Mouse (Mus musculus) limb, embryonic 11.5 days (tissue): ENCODE measurements at regions not wholly inside any gene's neighbourhood (a gene's known extent, or its start where the extent isn't known, plus 50 kb on each side); places are given as distances from the start of the nearest gene placed in this dataset.

Source experiments
- ATAC-seq: fragments of 200-750 bp; cut with Nextera tagmentation; 2 replicates; pipeline ENCODE4 v1.8.0; 2017; ENCODE audit warnings: low read depth; ENCODE audit not compliant: insufficient number of reproducible peaks, low FRiP score, low TSS enrichment
- DNase-seq: peaks from one replicate; pipeline ENCODE4 v3.0.0-alpha.2; 2015; ENCODE audit warnings: low spot score
- H3K27ac ChIP-seq: fragments of 300-500 bp; sonication (generic); replicated peaks from 2 replicates; pipeline ENCODE4 v1.5.1; 2014; ENCODE audit warnings: low read depth, mild to moderate bottlenecking, low read length
- H3K27me3 ChIP-seq: fragments of 300-500 bp; sonication (generic); 2 replicates; pipeline ENCODE4 v1.6.1; 2014; ENCODE audit warnings: mild to moderate bottlenecking, low read length, mixed read lengths; ENCODE audit not compliant: control insufficient read depth, insufficient read depth
- H3K36me3 ChIP-seq: fragments of 300-500 bp; sonication (generic); 2 replicates; pipeline ENCODE4 v1.6.1; 2014; ENCODE audit warnings: mild to moderate bottlenecking, low read length, moderate library complexity, mixed read lengths; ENCODE audit not compliant: control insufficient read depth, insufficient read depth
- H3K4me1 ChIP-seq: fragments of 300-500 bp; sonication (generic); 2 replicates; pipeline ENCODE4 v1.6.1; 2014; ENCODE audit warnings: low read length, mixed read lengths; ENCODE audit not compliant: control insufficient read depth, insufficient read depth
- H3K4me2 ChIP-seq: fragments of 300-500 bp; sonication (generic); 2 replicates; pipeline ENCODE4 v1.6.1; 2014; ENCODE audit warnings: low read depth, mild to moderate bottlenecking, moderate library complexity; ENCODE audit not compliant: severe bottlenecking
- H3K4me3 ChIP-seq: fragments of 300-500 bp; sonication (generic); 2 replicates; pipeline ENCODE4 v1.5.1; 2014; ENCODE audit warnings: low read depth, low read length
- H3K9ac ChIP-seq: fragments of 300-500 bp; sonication (generic); 2 replicates; pipeline ENCODE4 v1.6.1; 2014; ENCODE audit warnings: mild to moderate bottlenecking, low read length
- H3K9me3 ChIP-seq: fragments of 300-500 bp; sonication (generic); 2 replicates; pipeline ENCODE4 v1.6.1; 2016; ENCODE audit warnings: low read length; ENCODE audit not compliant: control insufficient read depth
- WGBS: fragments of 180-500 bp; shearing (Covaris S2); extraction: QIAGEN DNeasy Blood & Tissue Kit; methylation state at CpG from one replicate; pipeline ENCODE4 v1.1.7; 2014; 5-methylcytosine and 5-hydroxymethylcytosine counted together

- H3K36me3 ChIP-seq, result no peaks in the 10 kb centered on the region
- H3K4me1 ChIP-seq, result no peaks in the 10 kb centered on the region
- WGBS, result 88% methylated on average over 9 of the region's 9 CpGs
- H3K4me3 ChIP-seq, result no peak overlapping the region
- no peak overlapping the region for H3K27ac ChIP-seq
- no peak for ATAC-seq
- H3K27me3 ChIP-seq, result no peaks in the 10 kb centered on the region
- H3K9ac ChIP-seq, result no peak overlapping the region
- no peaks in the 10 kb centered on the region for H3K9me3 ChIP-seq
- H3K4me2 ChIP-seq, result no peak overlapping the region
- no peak for DNase-seq
Observed at GRCm38 (mm10) chr2:51830965-51831720, 103.8 kb downstream of the Rbm43 start.

- H3K4me3 ChIP-seq, result no peak overlapping the region
- H3K27ac ChIP-seq, result no peak overlapping the region
- ATAC-seq (no peak), DNase-seq (no peak)
- H3K9me3 ChIP-seq, result no peaks in the 10 kb centered on the region
- no peak overlapping the region for H3K9ac ChIP-seq
- 77% methylated on average over 5 of the region's 5 CpGs for WGBS
- H3K4me2 ChIP-seq, result no peak overlapping the region
- H3K36me3 ChIP-seq, result no peaks in the 10 kb centered on the region
- H3K4me1 ChIP-seq, result no peaks in the 10 kb centered on the region
- H3K27me3 ChIP-seq, result no peaks in the 10 kb centered on the region
Observed at GRCm38 (mm10) chr2:51837864-51838263, 97.1 kb downstream of the Rbm43 start.

GRCm38 (mm10) chr2:51840808-51841207 lies 94.2 kb downstream of the Rbm43 start:
- Histone ChIP-seq H3K9ac (no peak overlapping the region), H3K9me3 (no peaks in the 10 kb centered on the region), H3K27ac (no peak overlapping the region), H3K27me3 (no peaks in the 10 kb centered on the region), H3K4me2 (no peak overlapping the region), H3K36me3 (no peaks in the 10 kb centered on the region), H3K4me3 (no peak overlapping the region), H3K4me1 (peaks cover 5% of the 10 kb centered on the region)
- WGBS, result 95% methylated on average over 3 of the region's 3 CpGs
- no peak for ATAC-seq
- DNase-seq, result no peak

- peak; percentile 41 for DNase-seq
- Histone ChIP-seq H3K4me3 (no peak overlapping the region), H3K4me1 (peaks cover 15% of the 10 kb centered on the region), H3K9me3 (no peaks in the 10 kb centered on the region), H3K36me3 (no peaks in the 10 kb centered on the region), H3K4me2 (no peak overlapping the region), H3K27ac (peak overlapping the region; percentile 57; the same call in 1 of the 2 replicates), H3K27me3 (no peaks in the 10 kb centered on the region), H3K9ac (no peak overlapping the region)
- WGBS, result 18% methylated on average over 8 of the region's 8 CpGs
- no peak for ATAC-seq
Observed at GRCm38 (mm10) chr2:51844831-51845230, 90.1 kb downstream of the Rbm43 start.

- Histone ChIP-seq H3K4me1 (peaks cover 20% of the 10 kb centered on the region), H3K9me3 (no peaks in the 10 kb centered on the region), H3K27me3 (no peaks in the 10 kb centered on the region), H3K4me2 (no peak overlapping the region), H3K9ac (no peak overlapping the region), H3K4me3 (no peak overlapping the region), H3K36me3 (no peaks in the 10 kb centered on the region), H3K27ac (no peak overlapping the region)
- no peak for ATAC-seq
- 44% methylated on average over 4 of the region's 4 CpGs for WGBS
- DNase-seq, result no peak
Observed at GRCm38 (mm10) chr2:51847556-51847955, 87.4 kb downstream of the Rbm43 start.

GRCm38 (mm10) chr2:51847964-51848363 lies 87.0 kb downstream of the Rbm43 start:
- DNase-seq, result no peak
- H3K36me3 ChIP-seq, result no peaks in the 10 kb centered on the region
- no peak overlapping the region for H3K4me2 ChIP-seq
- H3K9me3 ChIP-seq, result no peaks in the 10 kb centered on the region
- WGBS, result 40% methylated on average over 6 of the region's 6 CpGs
- peaks cover 20% of the 10 kb centered on the region for H3K4me1 ChIP-seq
- no peak overlapping the region for H3K9ac ChIP-seq
- no peak overlapping the region for H3K4me3 ChIP-seq
- no peak for ATAC-seq
- H3K27ac ChIP-seq, result no peak overlapping the region
- H3K27me3 ChIP-seq, result no peaks in the 10 kb centered on the region

GRCm38 (mm10) chr2:51848491-51848890 lies 86.5 kb downstream of the Rbm43 start:
- H3K4me2 ChIP-seq, result no peak overlapping the region
- H3K36me3 ChIP-seq, result no peaks in the 10 kb centered on the region
- WGBS, result 0% methylated on average over 2 of the region's 2 CpGs
- no peak overlapping the region for H3K9ac ChIP-seq
- no peak overlapping the region for H3K4me3 ChIP-seq
- no peaks in the 10 kb centered on the region for H3K9me3 ChIP-seq
- no peaks in the 10 kb centered on the region for H3K27me3 ChIP-seq
- ATAC-seq (no peak; the same call in 1 of the 2 replicates), DNase-seq (peak; percentile 49)
- no peak overlapping the region for H3K27ac ChIP-seq
- peaks cover 20% of the 10 kb centered on the region for H3K4me1 ChIP-seq

- Histone ChIP-seq H3K4me1 (peaks cover 18% of the 10 kb centered on the region), H3K4me3 (no peak overlapping the region)
- WGBS, result 87% methylated on average over 9 of the region's 9 CpGs
Observed at GRCm38 (mm10) chr2:51850581-51850980, 84.4 kb downstream of the Rbm43 start.

GRCm38 (mm10) chr2:51851711-51852110 lies 83.3 kb downstream of the Rbm43 start:
- no peak overlapping the region for H3K4me2 ChIP-seq
- no peak overlapping the region; the same call in 1 of the 2 replicates for H3K27ac ChIP-seq
- H3K9ac ChIP-seq, result no peak overlapping the region
- DNase-seq, result no peak
- H3K4me1 ChIP-seq, result peaks cover 18% of the 10 kb centered on the region
- 75% methylated on average over 7 of the region's 7 CpGs for WGBS
- no peaks in the 10 kb centered on the region for H3K9me3 ChIP-seq
- no peaks in the 10 kb centered on the region for H3K36me3 ChIP-seq
- ATAC-seq, result no peak
- no peak overlapping the region for H3K4me3 ChIP-seq
- no peaks in the 10 kb centered on the region for H3K27me3 ChIP-seq

More at GRCm38 (mm10) chr2:51850581-51850980, 84.4 kb downstream of the Rbm43 start:
- no peak for ATAC-seq
- H3K27ac ChIP-seq, result no peak overlapping the region
- H3K9ac ChIP-seq, result no peak overlapping the region
- H3K4me2 ChIP-seq, result no peak overlapping the region
- H3K9me3 ChIP-seq, result no peaks in the 10 kb centered on the region
- H3K27me3 ChIP-seq, result no peaks in the 10 kb centered on the region
- no peak for DNase-seq
- no peaks in the 10 kb centered on the region for H3K36me3 ChIP-seq
